Mouse (Mus musculus) myocyte (in vitro differentiated cells): ENCODE data around the gene Sec61a1.

ENCODE experiments used
- E2F4 ChIP-seq: IDR thresholded peaks from one replicate; pipeline ENCODE4 v1.6.1; 2011; ENCODE audit warnings: mild to moderate bottlenecking, control low read depth, moderate library complexity; ENCODE audit not compliant: insufficient read depth
- MAX ChIP-seq: IDR thresholded peaks from one replicate; pipeline ENCODE4 v1.6.1; 2011; ENCODE audit warnings: low read depth, mild to moderate bottlenecking, control low read depth
- MYOD1 ChIP-seq, 3 experiments: IDR thresholded peaks; one replicate each; pipeline ENCODE4 v1.6.1; 2011; ENCODE audit warnings: control low read depth in 2 of 3, low read depth in 2 of 3, mild to moderate bottlenecking in 2 of 3, moderate library complexity in 1 of 3; ENCODE audit not compliant: insufficient read length in 2 of 3, control insufficient read depth in 1 of 3
- MYOG ChIP-seq, 3 experiments: IDR thresholded peaks; one replicate each; pipeline ENCODE4 v1.6.1; 2011; ENCODE audit warnings: control low read depth in 2 of 3, low read depth in 2 of 3, mild to moderate bottlenecking in 2 of 3; ENCODE audit not compliant: insufficient read length in 2 of 3, control insufficient read depth in 1 of 3, insufficient read depth in 1 of 3
- POLR2A ChIP-seq: IDR thresholded peaks from one replicate; pipeline ENCODE4 v1.6.1; 2011; ENCODE audit warnings: low read depth, mild to moderate bottlenecking, control low read depth, moderate library complexity; ENCODE audit not compliant: insufficient read length
- REST ChIP-seq: IDR thresholded peaks from one replicate; pipeline ENCODE4 v1.6.1; 2011; ENCODE audit warnings: mild to moderate bottlenecking, control low read depth, moderate library complexity; ENCODE audit not compliant: insufficient read depth, insufficient read length
- SRF ChIP-seq: IDR thresholded peaks from one replicate; pipeline ENCODE4 v1.6.1; 2011; ENCODE audit warnings: low read depth; ENCODE audit not compliant: control insufficient read depth, insufficient read length
- TCF12 ChIP-seq: IDR thresholded peaks from one replicate; pipeline ENCODE4 v1.6.1; 2011; ENCODE audit warnings: mild to moderate bottlenecking, control low read depth; ENCODE audit not compliant: poor library complexity, insufficient read depth, severe bottlenecking
- USF1 ChIP-seq: IDR thresholded peaks from one replicate; pipeline ENCODE4 v1.6.1; 2011; ENCODE audit warnings: low read depth, mild to moderate bottlenecking, control low read depth, moderate library complexity

- no peak for TF ChIP-seq POLR2A
- no peak for TF ChIP-seq USF1
- no peak for TF ChIP-seq TCF12
- TF ChIP-seq MYOG (IDR thresholded peaks at IDR 0.05; ENCODE audit: control insufficient read depth in 1 of 3, insufficient read depth in 1 of 3, insufficient read length in 2 of 3, low read depth in 2 of 3), result no peak
- TF ChIP-seq SRF, result no peak
- TF ChIP-seq MAX, result no peak
- no peak for TF ChIP-seq E2F4
- no peak for TF ChIP-seq REST
- no peak for TF ChIP-seq MYOD1 (IDR thresholded peaks at IDR 0.05; ENCODE audit: control insufficient read depth in 1 of 3, insufficient read length in 2 of 3, low read depth in 2 of 3)
Observed at GRCm38 (mm10) chr6:88480421-88480820, 38.3 kb downstream of the Sec61a1 start.
